Mouse (Mus musculus) small intestine, adult 2 months (tissue): ENCODE measurements around the gene Thada.

Experiments
- CTCF ChIP-seq: fragments of 200-500 bp; IDR thresholded peaks from 2 replicates; pipeline ENCODE4 v1.5.1; 2012; ENCODE audit warnings: low read depth, mild to moderate bottlenecking, control low read depth, inconsistent platforms, low read length, moderate library complexity, mixed read lengths; ENCODE audit not compliant: insufficient replicate concordance, insufficient read length; ENCODE audit errors: extremely low read depth
- POLR2A ChIP-seq: fragments of 200-500 bp; IDR thresholded peaks from 2 replicates; pipeline ENCODE4 v1.6.1; 2012; ENCODE audit warnings: low read depth, mild to moderate bottlenecking, control low read depth, inconsistent platforms, low read length, moderate library complexity

- TF ChIP-seq POLR2A = no peak
- no peak for TF ChIP-seq CTCF
Observed at GRCm38 (mm10) chr17:84365006-84365716, 100.8 kb downstream of the Thada start.
